Mouse (Mus musculus) CD4-positive naive resting alpha-beta T cell, adult 76 days (primary cell): ENCODE data around the gene Nabp1. TPM values are rescaled to one million over a fixed set of nuclear protein-coding genes. Genes with fewer than 3 reads are reported as not detected.

Experiments used
- total RNA-seq: library from RNA; stranded (reverse); gene quantifications from one replicate; pipeline ENCODE4 v1.2.4, GENCODE M21; 2023

Nabp1 gene
- 88.2 TPM for total RNA-seq

DNA sequence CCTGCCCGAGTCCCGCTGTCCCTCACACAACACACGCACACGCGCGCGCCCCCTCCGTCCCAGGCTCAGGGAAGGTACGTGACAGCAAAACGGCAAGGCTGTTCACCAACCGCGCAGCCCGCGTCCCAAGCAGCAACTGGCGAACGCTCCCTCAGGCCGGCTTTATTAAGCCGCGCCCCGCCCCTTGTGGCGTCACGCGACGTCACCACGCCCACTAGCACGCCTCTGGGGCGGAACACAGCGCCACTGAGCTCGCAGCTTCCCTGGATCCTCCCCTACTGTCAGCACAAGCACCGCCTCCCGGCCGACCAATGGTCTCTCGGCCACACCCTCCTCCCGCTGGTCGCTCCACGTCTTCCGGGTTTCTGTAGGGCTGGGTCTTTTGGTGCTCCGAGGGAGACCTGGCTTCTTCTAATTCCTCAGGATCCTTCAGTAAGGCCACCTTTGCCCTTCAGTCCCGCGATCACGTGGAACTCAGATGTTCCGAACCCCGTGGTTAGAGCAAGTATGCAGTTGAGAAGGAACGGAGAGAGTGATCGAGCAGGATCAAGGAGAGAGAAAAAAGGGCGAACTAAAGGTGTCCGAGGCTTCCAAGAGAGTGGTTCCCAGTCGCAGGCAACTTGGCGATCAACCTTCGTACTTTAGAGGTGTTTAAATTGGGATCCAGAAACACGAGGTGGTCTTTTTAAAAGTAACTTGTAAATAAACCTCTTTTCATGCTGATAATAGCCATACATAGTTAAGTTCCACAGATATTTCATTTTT, at the start of gene Nabp1:
TSS of gene Nabp1 (minus strand) at position 164 of the 765 bp plus-strand sequence.

Other genes starting within 250 kb of the Nabp1 start
- 0.91 TPM for gene Cavin2, start 189.3 kb downstream of the Nabp1 start, total RNA-seq